Mouse (Mus musculus): Measurements from ENCODE around the gene Grrp1.

DNA sequence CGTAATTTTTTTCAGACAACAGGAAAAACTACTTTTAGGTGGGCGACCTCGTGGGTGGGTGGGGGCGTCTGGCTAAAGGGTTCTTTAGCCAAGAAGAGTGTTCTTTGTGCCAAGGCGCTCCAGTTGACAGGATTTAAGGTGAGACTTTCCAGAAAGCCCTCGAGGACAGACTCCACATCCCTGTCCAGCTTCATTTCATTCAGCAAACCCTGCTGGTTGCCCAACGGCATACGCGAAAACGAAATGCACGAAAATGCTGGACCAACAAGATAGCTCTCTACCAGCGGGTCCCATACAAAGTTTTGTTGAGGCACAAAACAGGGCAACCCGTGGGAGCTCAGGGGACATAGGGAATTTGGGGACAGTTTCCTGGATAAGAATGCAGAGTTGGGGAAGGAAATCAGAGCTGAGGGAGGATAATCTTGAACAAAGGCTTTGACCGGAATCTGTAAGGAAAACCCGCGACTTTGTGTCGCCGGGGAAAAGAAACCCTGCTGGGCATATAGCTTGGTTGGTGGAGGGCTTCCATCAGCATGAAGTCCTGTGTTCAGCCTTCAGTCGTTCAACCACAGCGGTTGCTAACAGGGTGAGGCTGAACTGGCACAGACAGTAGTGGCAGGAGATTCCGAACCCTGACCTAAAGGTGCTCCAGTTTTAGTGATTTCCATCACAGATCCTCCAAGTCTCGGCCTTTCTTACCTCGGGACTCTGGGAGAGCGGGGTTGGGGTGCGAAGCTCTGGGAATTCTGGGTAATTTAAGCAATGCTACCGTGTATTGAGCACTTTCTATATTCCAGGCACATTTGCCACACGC is 3.6 kb downstream of the Grrp1 start:
- TF ChIP-seq CTCF (IDR thresholded peaks at IDR 0.05; ENCODE audit: low read depth, low read length), result no peak
- no peak for TF ChIP-seq POLR2A (IDR thresholded peaks at IDR 0.05; ENCODE audit: borderline replicate concordance, low read depth, low read length)

Measured in bone marrow macrophage, adult 2 months (primary cell).